Mouse (Mus musculus) CD8-positive naive resting alpha-beta T cell, adult 2 months (primary cell): ENCODE results near the gene 9230110F15Rik.
"Not testable (repeated sequence)": the region's sequence is repeated elsewhere in the genome, so short reads cannot be mapped to it uniquely, and the experiment has no call there.

Experiments used
- DNase-seq, 2 experiments: peaks; one replicate each; pipeline ENCODE4 v3.0.0; 2022; ENCODE audit warnings: low read depth in 2 of 2, low spot score in 2 of 2

9230110F15Rik gene

DNA sequence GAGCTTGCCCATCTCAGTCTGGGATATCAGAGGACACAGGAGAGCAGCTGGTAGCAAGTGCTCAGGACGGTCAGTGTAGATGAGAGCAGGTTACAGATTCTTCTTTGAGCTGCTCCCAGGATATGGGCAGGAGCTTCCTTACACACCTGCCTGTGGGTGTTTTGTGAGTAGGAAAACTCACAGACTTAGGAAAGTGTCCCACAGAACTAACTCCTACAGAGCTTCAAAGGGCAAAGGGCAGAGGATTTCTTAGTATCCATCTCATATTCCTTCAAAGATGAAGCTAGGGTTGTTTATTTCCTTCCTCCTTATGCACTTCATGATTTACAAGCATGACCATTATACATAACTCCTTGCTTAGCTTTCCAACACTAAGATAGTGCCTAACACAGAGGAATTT lies at the start of gene 9230110F15Rik:
Gene 9230110F15Rik (minus strand): TSS at position 101 of the 400 bp plus-strand sequence.
- DNase-seq = no peak

DNA sequence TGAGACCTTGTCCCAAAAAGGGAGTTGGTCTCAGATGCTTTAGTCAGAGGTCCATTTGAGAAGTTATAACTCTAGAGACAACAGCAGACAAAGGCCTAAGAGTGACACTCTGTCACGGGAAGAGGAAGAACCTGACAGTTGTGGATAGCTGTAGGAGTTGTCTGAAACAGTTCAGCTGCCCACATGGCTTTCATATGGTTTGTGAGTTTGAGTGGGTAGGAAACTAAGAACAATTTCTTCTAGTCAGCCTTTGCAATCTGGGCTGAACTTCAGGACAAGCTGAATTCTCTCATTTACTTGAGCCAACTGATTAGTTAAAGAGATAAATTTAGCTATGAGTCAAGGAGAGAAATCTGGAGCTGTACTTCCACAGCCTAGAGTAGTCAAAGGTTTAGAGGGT lies 49.2 kb upstream of the 9230110F15Rik start:
- not testable (repeated sequence) for DNase-seq

DNA sequence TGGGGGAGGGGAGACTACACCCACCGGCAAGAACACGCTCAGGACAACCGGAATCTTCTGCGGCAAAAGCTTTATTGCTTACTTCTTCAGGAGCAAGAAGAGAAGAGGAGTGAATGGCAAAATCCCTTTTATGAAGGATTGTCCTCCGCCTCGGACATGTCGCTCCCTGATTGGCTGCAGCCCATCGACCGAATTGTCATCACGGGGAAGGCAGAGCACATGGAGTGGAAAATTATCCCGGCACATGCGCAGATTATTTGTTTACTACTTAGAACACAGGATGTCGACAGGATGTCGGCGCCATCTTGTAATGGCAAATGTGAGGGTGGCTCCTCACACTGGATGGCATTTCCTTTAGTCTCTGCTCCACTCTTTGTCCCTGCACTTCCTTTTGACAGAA lies 26.1 kb downstream of the 9230110F15Rik start:
- not testable (repeated sequence) for DNase-seq

DNA sequence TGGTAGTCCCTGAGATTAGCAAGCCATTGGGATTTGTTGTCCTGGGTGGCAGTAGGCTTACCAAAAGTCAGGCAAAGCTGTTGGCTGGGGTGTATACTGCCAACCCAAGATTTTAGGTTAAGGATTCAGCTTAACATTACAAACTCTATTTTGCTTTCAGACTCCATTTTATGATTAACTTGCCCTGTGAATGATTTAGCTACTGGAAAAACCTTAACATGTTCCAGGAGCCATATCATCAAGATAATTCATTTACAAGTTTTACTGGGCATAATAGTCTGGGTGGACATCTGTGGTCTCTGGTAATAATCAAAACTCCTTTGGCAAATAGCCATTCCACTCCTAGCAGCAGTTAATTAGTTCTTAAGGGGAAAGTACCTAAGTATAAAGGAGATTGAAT lies 45.8 kb downstream of the 9230110F15Rik start:
- DNase-seq = no peak

DNA sequence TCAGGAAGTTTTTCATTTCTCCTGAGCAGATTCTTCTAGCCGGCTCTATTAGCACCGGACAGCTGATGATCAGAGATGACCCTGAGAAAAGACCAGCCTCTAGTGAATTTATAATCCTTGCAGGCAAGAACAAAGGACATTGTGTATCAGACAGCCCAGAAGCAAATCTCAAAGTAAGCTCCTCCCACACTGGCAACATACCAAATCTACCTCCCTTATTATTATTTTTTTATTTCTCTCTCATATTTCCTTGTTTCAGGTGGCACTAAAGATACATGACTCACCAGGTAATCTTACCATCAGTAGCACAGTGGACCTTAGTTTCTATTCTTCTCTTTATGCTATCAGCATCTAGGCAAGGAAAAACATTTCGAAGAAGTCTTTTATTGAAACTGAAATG lies 53.9 kb downstream of the 9230110F15Rik start, which contains the start of the genes Gm27235 and D730048I06Rik:
Gene Gm27235 (minus strand): TSS at position 101 of the 400 bp plus-strand sequence.
Gene D730048I06Rik (minus strand): TSS at position 112 of the 400 bp plus-strand sequence.
- no peak for DNase-seq
